Mouse (Mus musculus): ENCODE measurements around the gene Tbc1d22a. TPM values are rescaled to one million over a fixed set of nuclear protein-coding genes. Genes with fewer than 3 reads are reported as not detected.
"Not testable (repeated sequence)": the region's sequence is repeated elsewhere in the genome, so short reads cannot be mapped to it uniquely, and the experiment has no call there.

Gene Tbc1d22a
- total RNA-seq, 1 experiment: 19.2 TPM

GRCm38 (mm10) chr15:86178594-86178993, 35.7 kb upstream of the Tbc1d22a start:
- H3K36me3 ChIP-seq (ENCODE audit: control insufficient read depth, insufficient read depth, low read length, poor library complexity, severe bottlenecking): no peaks in the 10 kb centered on the region
- H3K27ac ChIP-seq (ENCODE audit: insufficient read depth, low read depth, low read length, poor library complexity, severe bottlenecking): no peak overlapping the region
- no peaks in the 10 kb centered on the region for H3K9me3 ChIP-seq (ENCODE audit: control insufficient read depth, insufficient read depth, low read depth, low read length)
- TF ChIP-seq MAFK (IDR thresholded peaks at IDR 0.05; ENCODE audit: insufficient read depth, low read depth, low read length): peak; percentile 61; the same call in 1 of the 2 replicates
- TF ChIP-seq HCFC1 (IDR thresholded peaks at IDR 0.05; ENCODE audit: borderline replicate concordance, insufficient read depth, low read length): no peak
- no peak overlapping the region for H3K9ac ChIP-seq (ENCODE audit: insufficient read depth, low read depth, low read length, poor library complexity, severe bottlenecking)
- H3K4me1 ChIP-seq (ENCODE audit: control insufficient read depth in 2 of 2, insufficient read depth in 2 of 2, low read length in 2 of 2, poor library complexity in 1 of 2): peaks cover 0 to 18% of the 10 kb centered on the region in 2 experiments; a peak in 1 of 4 replicates
- H3K4me3 ChIP-seq (ENCODE audit: insufficient read depth in 1 of 2, low read depth in 1 of 2, low read length in 2 of 2, poor library complexity in 1 of 2, severe bottlenecking in 1 of 2): no peak overlapping the region
- DNase-seq (ENCODE audit: low read depth, low spot score): no peak
- in situ Hi-C loops (cut with MboI; ENCODE audit: low sequenced_read_pairs in 2 of 2, unreplicated experiment in 2 of 2): no loop called here

GRCm38 (mm10) chr15:86180427-86180826, 33.8 kb upstream of the Tbc1d22a start:
- DNase-seq (ENCODE audit: low read depth, low spot score): no peak

GRCm38 (mm10) chr15:86181321-86181720, 32.9 kb upstream of the Tbc1d22a start:
- H3K36me3 ChIP-seq (ENCODE audit: control insufficient read depth, insufficient read depth, low read length, poor library complexity, severe bottlenecking); H3K4me3 ChIP-seq (ENCODE audit: insufficient read depth in 1 of 2, low read depth in 1 of 2, low read length in 2 of 2, poor library complexity in 1 of 2, severe bottlenecking in 1 of 2); H3K9me3 ChIP-seq (ENCODE audit: control insufficient read depth, insufficient read depth, low read depth, low read length); DNase-seq (ENCODE audit: low read depth, low spot score); in situ Hi-C loops (cut with MboI; ENCODE audit: low sequenced_read_pairs in 2 of 2, unreplicated experiment in 2 of 2); H3K9ac ChIP-seq (ENCODE audit: insufficient read depth, low read depth, low read length, poor library complexity, severe bottlenecking); H3K27ac ChIP-seq (ENCODE audit: insufficient read depth, low read depth, low read length, poor library complexity, severe bottlenecking): not testable (repeated sequence)
- peaks cover 0 to 15% of the 10 kb centered on the region in 2 experiments; a peak in 1 of 4 replicates for H3K4me1 ChIP-seq (ENCODE audit: control insufficient read depth in 2 of 2, insufficient read depth in 2 of 2, low read length in 2 of 2, poor library complexity in 1 of 2)

More at GRCm38 (mm10) chr15:86180427-86180826, 33.8 kb upstream of the Tbc1d22a start:
- in situ Hi-C loops (cut with MboI; ENCODE audit: low sequenced_read_pairs in 2 of 2, unreplicated experiment in 2 of 2): no loop called here
- Histone ChIP-seq H3K36me3 (ENCODE audit: control insufficient read depth, insufficient read depth, low read length, poor library complexity, severe bottlenecking) (no peaks in the 10 kb centered on the region), H3K4me3 (ENCODE audit: insufficient read depth in 1 of 2, low read depth in 1 of 2, low read length in 2 of 2, poor library complexity in 1 of 2, severe bottlenecking in 1 of 2) (no peak overlapping the region), H3K27ac (ENCODE audit: insufficient read depth, low read depth, low read length, poor library complexity, severe bottlenecking) (no peak overlapping the region), H3K4me1 (ENCODE audit: control insufficient read depth in 2 of 2, insufficient read depth in 2 of 2, low read length in 2 of 2, poor library complexity in 1 of 2) (peaks cover 0 to 13% of the 10 kb centered on the region in 2 experiments; a peak in 1 of 4 replicates), H3K9me3 (ENCODE audit: control insufficient read depth, insufficient read depth, low read depth, low read length) (no peaks in the 10 kb centered on the region), H3K9ac (ENCODE audit: insufficient read depth, low read depth, low read length, poor library complexity, severe bottlenecking) (no peak overlapping the region)
- TF ChIP-seq MAFK (IDR thresholded peaks at IDR 0.05; ENCODE audit: insufficient read depth, low read depth, low read length) (no peak), ZNF384 (IDR thresholded peaks at IDR 0.05; ENCODE audit: low read depth, low read length) (no peak), ZC3H11A (IDR thresholded peaks at IDR 0.05; ENCODE audit: borderline replicate concordance, low read depth, low read length) (no peak), CHD2 (IDR thresholded peaks at IDR 0.05; ENCODE audit: low read depth, low read length) (no peak)

GRCm38 (mm10) chr15:86181941-86182439, 32.3 kb upstream of the Tbc1d22a start:
- no peak overlapping the region for H3K27ac ChIP-seq (ENCODE audit: insufficient read depth, low read depth, low read length, poor library complexity, severe bottlenecking)
- no peak overlapping the region for H3K9ac ChIP-seq (ENCODE audit: insufficient read depth, low read depth, low read length, poor library complexity, severe bottlenecking)
- H3K4me1 ChIP-seq (ENCODE audit: control insufficient read depth in 2 of 2, insufficient read depth in 2 of 2, low read length in 2 of 2, poor library complexity in 1 of 2): peaks cover 0 to 20% of the 10 kb centered on the region in 2 experiments; a peak in 2 of 4 replicates
- DNase-seq (ENCODE audit: low read depth, low spot score): no peak
- 0 out of 4 replicates have a peak overlapping the region, but pooled peaks of 1 of the 2 experiments have one; percentile 12 for H3K4me3 ChIP-seq (ENCODE audit: insufficient read depth in 1 of 2, low read depth in 1 of 2, low read length in 2 of 2, poor library complexity in 1 of 2, severe bottlenecking in 1 of 2)
- no peak for TF ChIP-seq MAFK (IDR thresholded peaks at IDR 0.05; ENCODE audit: insufficient read depth, low read depth, low read length)
- TF ChIP-seq CHD2 (IDR thresholded peaks at IDR 0.05; ENCODE audit: low read depth, low read length): no peak
- no peak for TF ChIP-seq ZC3H11A (IDR thresholded peaks at IDR 0.05; ENCODE audit: borderline replicate concordance, low read depth, low read length)
- no peak for TF ChIP-seq HCFC1 (IDR thresholded peaks at IDR 0.05; ENCODE audit: borderline replicate concordance, insufficient read depth, low read length)
- no peak for TF ChIP-seq ZNF384 (IDR thresholded peaks at IDR 0.05; ENCODE audit: low read depth, low read length)
- H3K36me3 ChIP-seq (ENCODE audit: control insufficient read depth, insufficient read depth, low read length, poor library complexity, severe bottlenecking): no peaks in the 10 kb centered on the region
- no peaks in the 10 kb centered on the region for H3K9me3 ChIP-seq (ENCODE audit: control insufficient read depth, insufficient read depth, low read depth, low read length)
- in situ Hi-C loops (cut with MboI; ENCODE audit: low sequenced_read_pairs in 2 of 2, unreplicated experiment in 2 of 2): no loop called here

GRCm38 (mm10) chr15:86182646-86183045, 31.6 kb upstream of the Tbc1d22a start:
- peaks cover 0 to 18% of the 10 kb centered on the region in 2 experiments; a peak in 2 of 4 replicates for H3K4me1 ChIP-seq (ENCODE audit: control insufficient read depth in 2 of 2, insufficient read depth in 2 of 2, low read length in 2 of 2, poor library complexity in 1 of 2)
- no peak overlapping the region for H3K27ac ChIP-seq (ENCODE audit: insufficient read depth, low read depth, low read length, poor library complexity, severe bottlenecking)
- no peak for DNase-seq (ENCODE audit: low read depth, low spot score)
- H3K9me3 ChIP-seq (ENCODE audit: control insufficient read depth, insufficient read depth, low read depth, low read length): no peaks in the 10 kb centered on the region
- TF ChIP-seq ZNF384 (IDR thresholded peaks at IDR 0.05; ENCODE audit: low read depth, low read length) (no peak), CHD2 (IDR thresholded peaks at IDR 0.05; ENCODE audit: low read depth, low read length) (no peak), MAFK (IDR thresholded peaks at IDR 0.05; ENCODE audit: insufficient read depth, low read depth, low read length) (no peak), ZC3H11A (IDR thresholded peaks at IDR 0.05; ENCODE audit: borderline replicate concordance, low read depth, low read length) (no peak), HCFC1 (IDR thresholded peaks at IDR 0.05; ENCODE audit: borderline replicate concordance, insufficient read depth, low read length) (no peak)
- in situ Hi-C loops (cut with MboI; ENCODE audit: low sequenced_read_pairs in 2 of 2, unreplicated experiment in 2 of 2): no loop called here
- H3K36me3 ChIP-seq (ENCODE audit: control insufficient read depth, insufficient read depth, low read length, poor library complexity, severe bottlenecking): no peaks in the 10 kb centered on the region
- H3K4me3 ChIP-seq (ENCODE audit: insufficient read depth in 1 of 2, low read depth in 1 of 2, low read length in 2 of 2, poor library complexity in 1 of 2, severe bottlenecking in 1 of 2): no peak overlapping the region
- no peak overlapping the region for H3K9ac ChIP-seq (ENCODE audit: insufficient read depth, low read depth, low read length, poor library complexity, severe bottlenecking)

Data from ES-E14 (cell line).